In the genomic region with DNA sequence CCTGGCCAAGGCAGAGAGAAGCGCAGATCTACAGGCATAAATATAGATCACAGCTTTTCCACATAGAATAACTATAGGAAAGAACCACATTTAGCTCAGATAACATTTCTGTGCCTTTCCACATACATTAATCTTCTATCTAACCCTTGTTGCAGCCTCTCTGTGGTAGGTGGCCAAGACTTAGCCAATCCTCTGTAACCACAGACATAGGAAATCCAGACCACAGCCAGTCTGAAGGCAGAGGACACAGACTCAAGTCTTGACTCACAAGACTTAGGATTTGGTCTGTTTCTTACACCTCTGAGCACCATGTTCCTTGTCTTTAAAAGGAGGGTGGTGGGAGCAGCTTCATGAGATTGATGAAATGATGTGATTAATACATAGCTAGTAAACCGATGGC, we compare ENCODE assay signal across 25 mouse cellular contexts. TPM values are rescaled to one million over a fixed set of nuclear protein-coding genes. Genes with fewer than 3 reads are reported as not detected.
A peak's percentile ranks its signal among the peaks of the same experiment; 100 is the strongest.
DNase-seq lines count a peak whose midpoint lies in the region; ATAC-seq and TF ChIP-seq lines count a peak whose summit lies in the region.
"Had no signal": no experiment of that assay in that cellular context is flagged by ENCODE, and none has a peak within 500 bp of the region (broad histone marks: within the 10 kb centered on the region; RNA-seq: fewer than 3 reads in every experiment).

No protein-coding gene starts in this region.

- H3K27ac ChIP-seq in gastrocnemius, adult 2 months, result peak overlapping the region; percentile 62; the same call in 1 of the 2 replicates
- H3K27ac ChIP-seq in forebrain, postnatal 0 days (ENCODE audit: low read depth, low read length), result no peak overlapping the region
- H3K27ac ChIP-seq: embryonic facial prominence, embryonic 13.5 days; embryonic facial prominence, embryonic 15.5 days; forebrain, embryonic 13.5 days; forebrain, embryonic 15.5 days had no signal

- no peaks in the 10 kb centered on the region for H3K27me3 ChIP-seq in forebrain, postnatal 0 days (ENCODE audit: insufficient read depth, low read length)
- H3K27me3 ChIP-seq: CH12.LX; embryonic facial prominence, embryonic 13.5 days; embryonic facial prominence, embryonic 15.5 days; forebrain, embryonic 13.5 days; forebrain, embryonic 15.5 days had no signal

- 0 out of 2 replicates have a peak, but pooled peaks have one; percentile 45 for ATAC-seq in common myeloid progenitor, adult 5-6 weeks (replicated peaks; ENCODE audit: low read depth, poor library complexity, severe bottlenecking)
- ATAC-seq in granulocyte monocyte progenitor cell, adult 5-6 weeks (replicated peaks; ENCODE audit: poor library complexity, severe bottlenecking), result peak; percentile 56; the same call in 1 of the 2 replicates
- ATAC-seq in forebrain, postnatal 0 days, result no peak
- ATAC-seq: CD4-positive, CD25-positive, alpha-beta regulatory T cell, adult 4 months; forebrain, embryonic 13.5 days; forebrain, embryonic 15.5 days had no signal

- no peaks in the 10 kb centered on the region for H3K9me3 ChIP-seq in forebrain, postnatal 0 days (ENCODE audit: low read length)
- H3K9me3 ChIP-seq: embryonic facial prominence, embryonic 13.5 days; embryonic facial prominence, embryonic 15.5 days; forebrain, embryonic 13.5 days; forebrain, embryonic 15.5 days; G1E had no signal

- H3K9ac ChIP-seq in forebrain, postnatal 0 days, result no peak overlapping the region
- H3K9ac ChIP-seq: embryonic facial prominence, embryonic 13.5 days; embryonic facial prominence, embryonic 15.5 days; forebrain, embryonic 13.5 days; forebrain, embryonic 15.5 days had no signal

- no peak for TF ChIP-seq CTCF in gastrocnemius, adult 2 months (IDR thresholded peaks at IDR 0.05)
- no peak for TF ChIP-seq CTCF in forebrain, postnatal 0 days (IDR thresholded peaks at IDR 0.05; ENCODE audit: low read depth)

- no peaks in the 10 kb centered on the region for H3K4me1 ChIP-seq in forebrain, postnatal 0 days (ENCODE audit: insufficient read depth)
- H3K4me1 ChIP-seq: embryonic facial prominence, embryonic 15.5 days; forebrain, embryonic 13.5 days; forebrain, embryonic 15.5 days had no signal

- no peaks in the 10 kb centered on the region for H3K36me3 ChIP-seq in forebrain, postnatal 0 days (ENCODE audit: insufficient read depth)
- H3K36me3 ChIP-seq: embryonic facial prominence, embryonic 13.5 days; embryonic facial prominence, embryonic 15.5 days; forebrain, embryonic 15.5 days; G1E had no signal

- H3K4me3 ChIP-seq in gastrocnemius, adult 2 months, result no peak overlapping the region
- H3K4me3 ChIP-seq in forebrain, postnatal 0 days (ENCODE audit: low read depth, low read length), result no peak overlapping the region
- H3K4me3 ChIP-seq: embryonic facial prominence, embryonic 13.5 days; embryonic facial prominence, embryonic 15.5 days; forebrain, embryonic 13.5 days; forebrain, embryonic 15.5 days had no signal

- no peak for DNase-seq in gastrocnemius, adult 2 months
- DNase-seq in gastrocnemius, postnatal 10 days, result no peak
- peak; percentile 38 for DNase-seq in 3T3-L1 (ENCODE audit: low read depth, low spot score)
- DNase-seq in forebrain, postnatal 0 days, result no peak
- no peak for DNase-seq in Muller cell, postnatal 12 days (ENCODE audit: inconsistent ontology term)
- DNase-seq in adrenal gland, adult 2 months, result no peak
- DNase-seq: adrenal gland, adult 8-10 months; adrenal gland, postnatal 14 days; adrenal gland, postnatal 36 days; B cell, adult 2 months; cerebellum, adult 11-12 months; cerebellum, adult 2 months; cerebellum, adult 9-10 months; cerebellum, postnatal 10 days; cerebellum, postnatal 25 days; embryo, embryonic 11 days had no signal

- WGBS in forebrain, postnatal 0 days, result 93% methylated on average over 2 of the region's 2 CpGs

- H3K4me2 ChIP-seq in forebrain, postnatal 0 days (ENCODE audit: low read depth), result no peak overlapping the region
- H3K4me2 ChIP-seq: embryonic facial prominence, embryonic 13.5 days; embryonic facial prominence, embryonic 15.5 days; forebrain, embryonic 13.5 days; forebrain, embryonic 15.5 days had no signal

- intact Hi-C loops in gastrocnemius, adult 2 months (cut with DNase I), result loop anchor here (10.0 kb wide), 1 partner anchor 70 kb away; a partner anchor contains a TSS

RNA-seq across cellular contexts. Expression of a gene that starts 37.6 kb away (rescaled TPM):
- total RNA-seq in gastrocnemius, adult 2 months (2021), result 10 to 100 TPM; 40.4 to 72.1 TPM
- 10 to 100 TPM; 39.2 to 39.5 TPM for total RNA-seq in gastrocnemius, postnatal 10 days (2021)
- not detected in 2 replicates for total RNA-seq in common myeloid progenitor, adult 5-6 weeks (2017)
- not detected in 2 replicates for total RNA-seq in granulocyte monocyte progenitor cell, adult 5-6 weeks (2014; fragmentation: Nextera tagmentation)
- not detected in 2 replicates for total RNA-seq in granulocyte monocyte progenitor cell, adult 5-6 weeks (2017)
- 9.0 and 18.1 TPM in 2 replicates for total RNA-seq in forebrain, postnatal 0 days (2014; rRNA removed)
- 9.7 and 11.5 TPM in 2 replicates for polyA plus RNA-seq in forebrain, postnatal 0 days (2015; fragmentation: Nextera tagmentation; extraction: Ambion mirVana)
- total RNA-seq in adrenal gland, adult 2 months (2021), result 10 to 100 TPM; 18.5 to 29.8 TPM
- 21.9 and 27.7 TPM in 2 replicates for polyA plus RNA-seq in adrenal gland, adult 2 months (2012; rRNA removed)
- polyA plus RNA-seq: CD4-positive, CD25-positive, alpha-beta regulatory T cell, adult 4 months; G1E had no signal

Comparison
In these comparisons a context has a peak if more than half of its experiments do, and no peak if none do; other contexts are left out.
1. RNA of a gene that starts 37.6 kb away (total RNA-seq): 40.4 to 72.1 TPM in gastrocnemius, adult 2 months, 39.2 to 39.5 TPM in gastrocnemius, postnatal 10 days, 18.5 to 29.8 TPM in adrenal gland, adult 2 months and 9.0 to 18.1 TPM in forebrain, postnatal 0 days; not detected in common myeloid progenitor, adult 5-6 weeks and not detected in granulocyte monocyte progenitor cell, adult 5-6 weeks; every median in the first group is over 10 times any median in the second.